Mouse (Mus musculus) midbrain, embryonic 10.5 days (tissue): ENCODE measurements around the gene Man2a1. TPM values are rescaled to one million over a fixed set of nuclear protein-coding genes. Genes with fewer than 3 reads are reported as not detected.

Source experiments
- DNase-seq: peaks from one replicate; pipeline ENCODE4 v3.0.0-alpha.2; 2017; ENCODE audit warnings: low spot score
- H3K27ac ChIP-seq: fragments of 300-500 bp; sonication (generic); replicated peaks from 2 replicates; pipeline ENCODE4 v1.5.1; 2016; ENCODE audit warnings: mild to moderate bottlenecking
- H3K27me3 ChIP-seq: fragments of 300-500 bp; sonication (generic); 2 replicates; pipeline ENCODE4 v1.6.1; 2016; ENCODE audit warnings: low read depth, mild to moderate bottlenecking; ENCODE audit not compliant: poor library complexity, severe bottlenecking
- H3K36me3 ChIP-seq: fragments of 300-500 bp; sonication (generic); 2 replicates; pipeline ENCODE4 v1.6.1; 2016; ENCODE audit warnings: mild to moderate bottlenecking, moderate library complexity
- H3K4me1 ChIP-seq: fragments of 300-500 bp; sonication (generic); 2 replicates; pipeline ENCODE4 v1.6.1; 2016
- H3K4me3 ChIP-seq: fragments of 300-500 bp; sonication (generic); 2 replicates; pipeline ENCODE4 v1.5.1; 2016; ENCODE audit warnings: mild to moderate bottlenecking, moderate library complexity
- H3K9me3 ChIP-seq: fragments of 300-500 bp; sonication (generic); replicated peaks from 2 replicates; pipeline ENCODE4 v1.6.1; 2016; ENCODE audit warnings: mild to moderate bottlenecking
- whole genome bisulfite sequencing: fragments of 180-500 bp; shearing (Covaris S2); methylation state at CpG from one replicate; pipeline ENCODE4 v1.1.7; 2016; 5-methylcytosine and 5-hydroxymethylcytosine counted together
- polyA plus RNA-seq: library from polyadenylated mRNA; unstranded; fragments of >200 nt; fragmentation: Nextera tagmentation; extraction: Ambion mirVana; gene quantifications from 2 replicates; pipeline ENCODE4 v1.2.1, GENCODE M21; 2016

The Man2a1 gene
- polyA plus RNA-seq, 1 experiment from 2014 or later: 4.3 TPM

DNA sequence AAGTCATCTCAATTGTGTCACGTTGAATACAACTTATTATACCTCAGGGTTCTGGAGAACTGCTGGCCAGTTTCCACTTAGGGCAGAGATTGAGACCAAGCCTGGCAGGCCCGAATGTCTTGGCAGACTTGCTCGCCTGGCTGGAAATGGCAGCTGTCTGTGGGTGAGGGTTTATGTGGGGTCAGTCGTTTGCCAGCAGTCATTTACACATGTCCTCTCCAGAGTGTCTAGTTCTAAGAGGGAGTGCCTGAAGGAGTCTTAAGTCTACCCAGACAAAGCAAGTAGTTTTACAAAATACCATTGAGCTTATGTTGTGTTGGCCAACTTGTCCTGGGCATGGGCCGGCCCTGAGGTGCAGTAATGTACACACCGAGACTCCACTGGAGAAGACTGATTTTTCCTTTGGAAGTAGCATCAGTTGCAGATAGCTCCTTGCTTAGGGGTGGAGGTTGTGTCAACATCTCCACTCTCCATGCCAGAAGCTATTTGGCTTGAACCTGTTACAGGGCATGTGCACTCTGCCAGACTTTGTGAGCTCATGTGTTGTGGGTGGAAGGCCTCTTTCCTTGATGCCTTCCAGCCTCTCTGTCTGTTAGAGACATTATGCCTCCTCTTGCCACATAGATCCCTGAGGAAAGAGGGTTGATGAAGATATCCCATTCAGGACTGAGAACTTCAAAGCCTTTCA lies 84.8 kb downstream of the Man2a1 start:
- no peak for DNase-seq
- peaks cover 49% of the 10 kb centered on the region for H3K36me3 ChIP-seq
- no peak overlapping the region for H3K4me3 ChIP-seq
- no peaks in the 10 kb centered on the region for H3K27me3 ChIP-seq
- H3K9me3 ChIP-seq: peaks cover 11% of the 10 kb centered on the region; the same call in 1 of the 2 replicates
- WGBS: 92% methylated on average over 6 of the region's 6 CpGs
- no peaks in the 10 kb centered on the region for H3K4me1 ChIP-seq
- no peak overlapping the region for H3K27ac ChIP-seq

DNA sequence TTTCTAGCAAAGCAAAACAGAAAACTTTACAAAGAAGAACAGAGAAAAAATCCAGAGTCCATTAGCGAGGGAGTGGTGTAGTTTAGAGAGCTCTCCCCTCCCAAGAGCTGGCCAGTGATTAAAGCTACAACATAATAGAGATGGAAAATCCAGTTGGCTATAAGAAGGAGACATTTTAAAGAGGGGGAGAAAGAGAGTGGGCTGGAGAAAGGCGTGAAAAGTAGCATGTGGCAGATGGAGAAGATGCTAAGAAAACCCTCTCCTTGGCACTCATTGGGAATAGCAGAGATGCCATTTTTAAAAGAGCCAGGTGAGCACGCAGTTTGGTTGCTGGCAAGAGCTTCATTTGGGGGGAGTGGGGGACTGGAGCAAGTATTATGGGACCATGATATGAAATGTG lies 89.1 kb downstream of the Man2a1 start:
- no peak overlapping the region for H3K4me3 ChIP-seq
- peaks cover 47% of the 10 kb centered on the region for H3K36me3 ChIP-seq
- H3K4me1 ChIP-seq: no peaks in the 10 kb centered on the region
- H3K27me3 ChIP-seq: no peaks in the 10 kb centered on the region
- H3K27ac ChIP-seq: no peak overlapping the region
- 97% methylated on average over 3 of the region's 3 CpGs for WGBS
- no peak for DNase-seq
- peaks cover 22% of the 10 kb centered on the region for H3K9me3 ChIP-seq

DNA sequence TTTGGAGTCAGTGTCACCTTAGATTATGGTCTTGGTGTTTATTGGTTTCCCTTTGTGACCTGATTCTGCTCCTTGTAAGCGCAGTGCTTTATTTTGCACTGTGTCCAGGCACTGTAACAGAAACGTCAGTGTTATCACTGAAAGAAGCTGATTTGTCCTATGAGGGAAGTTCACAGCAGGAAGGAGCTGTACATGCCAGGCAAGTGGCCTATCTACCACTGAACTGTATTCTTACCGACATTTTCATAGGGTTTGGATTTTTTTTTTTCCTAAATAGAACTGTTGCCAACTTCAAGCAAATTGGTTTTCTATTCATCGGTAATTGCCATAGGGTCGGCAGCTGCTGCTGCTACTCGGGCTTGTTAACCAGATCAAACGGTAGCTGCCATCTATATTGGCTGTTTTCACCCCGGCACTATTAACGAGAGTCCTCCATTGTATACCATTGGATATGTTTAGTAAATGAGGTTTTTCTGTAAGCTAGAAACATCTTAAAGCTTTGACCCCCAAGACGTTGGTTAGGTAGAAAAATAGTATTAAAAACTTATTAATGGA lies 96.8 kb downstream of the Man2a1 start:
- Histone ChIP-seq H3K27me3 (no peaks in the 10 kb centered on the region), H3K9me3 (no peaks in the 10 kb centered on the region), H3K36me3 (peaks cover 8% of the 10 kb centered on the region), H3K4me3 (no peak overlapping the region), H3K4me1 (no peaks in the 10 kb centered on the region), H3K27ac (no peak overlapping the region)
- WGBS: 93% methylated on average over 10 of the region's 10 CpGs
- no peak for DNase-seq

DNA sequence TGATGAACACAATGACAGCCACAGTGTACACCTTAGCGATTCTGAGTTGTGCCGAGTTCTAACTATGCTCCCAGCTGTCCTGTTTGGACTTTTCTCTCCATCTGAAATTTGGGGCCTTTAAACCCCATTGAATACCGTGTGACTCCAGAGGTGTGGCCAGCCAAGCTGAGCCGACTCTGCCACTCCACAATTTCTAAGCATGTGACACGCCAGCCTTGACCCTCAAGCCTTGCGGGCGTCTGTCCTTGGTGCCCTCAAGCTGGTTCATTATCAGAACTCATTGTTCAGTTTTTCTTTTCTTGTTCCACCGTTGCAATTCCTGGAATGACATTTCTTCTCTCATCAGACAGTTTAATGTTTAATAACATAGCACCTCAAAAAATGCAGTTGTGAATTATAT lies 98.0 kb downstream of the Man2a1 start:
- H3K4me1 ChIP-seq: peaks cover 4% of the 10 kb centered on the region
- no peaks in the 10 kb centered on the region for H3K9me3 ChIP-seq
- no peak overlapping the region for H3K4me3 ChIP-seq
- no peak for DNase-seq
- H3K27me3 ChIP-seq: no peaks in the 10 kb centered on the region
- WGBS: 91% methylated on average over 8 of the region's 8 CpGs
- peaks cover 8% of the 10 kb centered on the region for H3K36me3 ChIP-seq
- no peak overlapping the region for H3K27ac ChIP-seq

DNA sequence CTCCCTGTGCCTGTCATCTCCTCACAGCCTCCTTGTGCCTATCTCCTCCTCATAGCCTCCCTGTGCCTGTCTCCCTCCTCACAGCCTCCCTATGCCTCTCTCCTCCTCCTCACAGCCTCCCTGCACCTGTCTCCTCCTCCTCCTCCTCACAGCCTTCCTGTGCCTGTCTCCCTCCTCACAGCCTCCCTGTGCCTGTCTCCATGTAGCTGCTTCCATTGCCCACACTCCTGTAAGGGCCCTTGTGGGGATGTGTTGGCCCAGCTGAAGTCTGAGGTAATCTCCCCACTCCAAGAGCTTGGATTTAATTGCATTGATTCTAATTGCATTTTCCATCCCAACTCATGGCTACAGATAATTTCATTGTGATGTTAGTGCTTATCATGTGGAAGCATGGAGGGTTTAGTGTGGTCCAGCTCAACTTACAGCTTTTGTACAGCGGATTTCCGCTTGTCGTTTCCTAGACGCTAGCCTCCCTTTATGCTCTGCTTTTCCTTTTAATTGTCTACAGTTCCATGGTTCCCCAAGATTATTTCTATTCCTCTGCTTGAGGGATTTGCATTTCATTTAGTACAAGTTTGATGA lies 103.2 kb downstream of the Man2a1 start:
- no peak for DNase-seq
- H3K27me3 ChIP-seq: no peaks in the 10 kb centered on the region
- peaks cover 20% of the 10 kb centered on the region for H3K4me1 ChIP-seq
- 78% methylated on average over 4 of the region's 4 CpGs for WGBS
- H3K36me3 ChIP-seq: no peaks in the 10 kb centered on the region
- H3K4me3 ChIP-seq: no peak overlapping the region
- no peaks in the 10 kb centered on the region for H3K9me3 ChIP-seq
- peak overlapping the region; percentile 71 for H3K27ac ChIP-seq

DNA sequence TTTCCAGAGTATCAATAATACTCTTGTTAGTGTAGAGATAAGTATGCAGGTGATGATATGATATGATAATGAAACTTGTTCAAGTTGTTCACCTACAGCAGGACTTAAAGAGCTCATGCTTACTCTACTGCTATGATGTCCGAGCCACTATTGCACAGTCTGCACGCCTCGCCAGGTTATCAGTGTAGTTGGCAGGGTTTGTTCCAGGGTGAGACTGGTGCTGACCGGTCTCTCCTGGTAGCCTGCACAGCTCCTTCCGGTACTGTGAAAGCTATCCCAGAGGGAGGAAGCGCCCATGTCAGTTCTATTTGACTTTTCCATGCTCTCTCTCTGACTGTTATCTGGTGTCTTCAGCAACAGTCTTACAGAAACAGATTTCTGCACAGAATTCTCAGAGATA lies 107.0 kb downstream of the Man2a1 start:
- Histone ChIP-seq H3K4me3 (no peak overlapping the region), H3K4me1 (peaks cover 20% of the 10 kb centered on the region), H3K9me3 (no peaks in the 10 kb centered on the region), H3K27ac (no peak overlapping the region), H3K27me3 (no peaks in the 10 kb centered on the region), H3K36me3 (peaks cover 6% of the 10 kb centered on the region; the same call in 1 of the 2 replicates)
- no peak for DNase-seq
- 92% methylated on average over 6 of the region's 6 CpGs for WGBS

DNA sequence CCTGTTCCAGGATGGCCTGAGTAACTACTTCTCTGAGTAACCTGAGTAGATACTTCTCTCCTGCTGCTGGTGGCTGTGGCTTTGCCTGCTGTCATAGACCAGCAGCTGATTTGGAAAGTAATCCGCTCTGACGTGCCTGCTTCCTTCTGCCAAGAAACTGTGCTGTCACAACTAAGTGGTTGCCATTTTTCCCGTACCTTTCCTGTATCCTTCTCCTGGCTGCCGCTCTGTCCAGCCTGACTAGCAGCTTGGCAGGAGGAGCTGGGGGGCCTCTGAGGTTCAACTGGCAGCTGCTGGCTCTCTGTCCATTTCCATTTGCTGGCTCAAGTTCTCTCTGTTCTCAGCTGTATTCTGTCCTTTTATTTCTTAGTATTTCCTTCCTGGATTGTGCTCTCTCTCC lies 115.8 kb downstream of the Man2a1 start:
- no peak for DNase-seq
- Histone ChIP-seq H3K36me3 (peaks cover 29% of the 10 kb centered on the region), H3K4me1 (no peaks in the 10 kb centered on the region), H3K27ac (no peak overlapping the region), H3K4me3 (no peak overlapping the region), H3K9me3 (no peaks in the 10 kb centered on the region), H3K27me3 (no peaks in the 10 kb centered on the region)
- WGBS: 85% methylated on average over 4 of the region's 4 CpGs

DNA sequence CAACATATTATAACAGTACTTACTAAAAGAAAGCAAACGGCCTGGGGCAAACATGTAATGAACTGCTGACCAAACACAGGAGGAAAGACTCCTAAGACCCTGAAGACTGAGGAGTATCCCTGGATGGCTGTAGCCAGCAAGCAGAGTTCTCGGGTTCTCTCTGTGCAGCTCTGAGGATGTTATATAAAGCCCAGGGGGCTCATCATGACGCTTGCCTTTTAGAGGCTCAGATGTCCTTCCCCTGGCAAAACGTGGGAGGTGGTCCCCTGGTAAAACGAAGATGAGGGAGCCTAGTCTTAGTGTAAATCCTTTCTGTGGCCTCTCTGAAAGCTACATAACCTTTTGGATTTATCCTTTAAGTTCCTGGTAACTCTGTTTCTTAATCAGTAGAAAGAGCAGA lies 119.2 kb downstream of the Man2a1 start:
- Histone ChIP-seq H3K4me3 (no peak overlapping the region), H3K27me3 (no peaks in the 10 kb centered on the region), H3K4me1 (no peaks in the 10 kb centered on the region), H3K9me3 (no peaks in the 10 kb centered on the region), H3K36me3 (peaks cover 12% of the 10 kb centered on the region), H3K27ac (no peak overlapping the region)
- WGBS: 70% methylated on average over 5 of the region's 5 CpGs
- DNase-seq: no peak

DNA sequence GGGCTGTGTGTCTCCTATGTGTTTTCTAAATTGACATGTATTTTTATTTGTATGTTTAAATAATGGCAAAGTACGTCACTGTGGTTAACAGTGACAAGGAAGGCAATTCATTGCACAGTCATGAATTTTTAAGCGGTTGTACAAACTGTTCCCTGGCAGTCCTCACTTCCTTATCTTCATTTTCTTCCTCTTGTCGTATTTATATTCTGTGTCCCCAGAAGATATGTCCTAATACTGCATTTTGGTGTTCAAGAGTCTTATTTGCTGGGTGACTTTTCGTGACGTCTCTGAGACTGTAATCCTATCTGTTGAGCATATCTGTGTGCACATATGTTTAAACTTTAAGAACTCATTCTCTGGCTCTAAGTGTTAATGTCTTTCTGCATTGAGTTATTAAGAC lies 120.6 kb downstream of the Man2a1 start:
- H3K36me3 ChIP-seq: peaks cover 7% of the 10 kb centered on the region; the same call in 1 of the 2 replicates
- no peak for DNase-seq
- no peaks in the 10 kb centered on the region for H3K4me1 ChIP-seq
- H3K4me3 ChIP-seq: no peak overlapping the region
- 91% methylated on average over 5 of the region's 5 CpGs for WGBS
- H3K27ac ChIP-seq: no peak overlapping the region
- no peaks in the 10 kb centered on the region for H3K9me3 ChIP-seq
- H3K27me3 ChIP-seq: no peaks in the 10 kb centered on the region

DNA sequence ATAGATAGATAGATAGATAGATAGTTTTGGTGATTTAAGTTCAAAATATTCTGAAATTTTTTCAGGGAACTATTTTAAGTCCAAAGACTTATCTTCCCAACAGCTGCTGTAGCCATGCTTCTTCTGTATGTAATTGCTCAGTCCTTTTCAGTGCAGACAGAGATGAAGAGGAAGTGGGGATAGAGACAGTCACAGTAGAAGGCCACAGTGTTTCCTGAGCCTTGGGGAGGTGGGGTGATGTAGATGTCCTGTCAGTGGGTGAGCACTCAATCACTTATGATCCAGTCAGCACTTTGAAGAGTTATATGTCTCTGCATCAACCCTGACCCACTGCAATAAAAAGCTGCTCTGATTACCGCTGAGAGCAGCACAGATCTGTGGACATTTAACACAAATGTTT lies 122.6 kb downstream of the Man2a1 start:
- H3K27ac ChIP-seq: no peak overlapping the region
- H3K9me3 ChIP-seq: no peaks in the 10 kb centered on the region
- H3K36me3 ChIP-seq: 0 out of 2 replicates have a peak, but pooled peaks cover 3% of the 10 kb centered on the region
- H3K4me3 ChIP-seq: no peak overlapping the region
- WGBS: 97% methylated on average over 1 of the region's 1 CpGs
- H3K4me1 ChIP-seq: no peaks in the 10 kb centered on the region
- no peak for DNase-seq
- no peaks in the 10 kb centered on the region for H3K27me3 ChIP-seq

DNA sequence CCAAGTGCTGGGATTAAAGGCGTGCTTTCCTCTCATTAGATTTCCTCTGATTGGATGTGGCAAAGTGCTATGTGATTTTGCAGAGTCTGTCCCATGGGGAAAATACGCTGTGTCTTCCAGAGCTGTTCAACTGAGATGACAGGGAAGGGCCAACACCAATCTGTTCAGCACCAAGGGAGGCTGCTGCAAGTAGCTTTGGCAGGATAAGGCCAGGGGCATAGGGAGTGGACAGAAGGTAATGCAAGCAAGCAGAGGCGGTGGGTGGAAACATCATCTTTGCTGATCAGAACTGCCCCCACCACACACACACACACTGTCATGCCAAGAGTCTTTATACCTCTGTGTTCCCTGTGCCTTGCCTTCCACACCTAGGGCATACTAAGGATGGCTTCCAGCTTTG lies 124.7 kb downstream of the Man2a1 start:
- Histone ChIP-seq H3K36me3 (0 out of 2 replicates have a peak, but pooled peaks cover 3% of the 10 kb centered on the region), H3K4me1 (no peaks in the 10 kb centered on the region), H3K27me3 (no peaks in the 10 kb centered on the region), H3K27ac (no peak overlapping the region), H3K4me3 (no peak overlapping the region), H3K9me3 (no peaks in the 10 kb centered on the region)
- WGBS: 94% methylated on average over 3 of the region's 3 CpGs
- no peak for DNase-seq

DNA sequence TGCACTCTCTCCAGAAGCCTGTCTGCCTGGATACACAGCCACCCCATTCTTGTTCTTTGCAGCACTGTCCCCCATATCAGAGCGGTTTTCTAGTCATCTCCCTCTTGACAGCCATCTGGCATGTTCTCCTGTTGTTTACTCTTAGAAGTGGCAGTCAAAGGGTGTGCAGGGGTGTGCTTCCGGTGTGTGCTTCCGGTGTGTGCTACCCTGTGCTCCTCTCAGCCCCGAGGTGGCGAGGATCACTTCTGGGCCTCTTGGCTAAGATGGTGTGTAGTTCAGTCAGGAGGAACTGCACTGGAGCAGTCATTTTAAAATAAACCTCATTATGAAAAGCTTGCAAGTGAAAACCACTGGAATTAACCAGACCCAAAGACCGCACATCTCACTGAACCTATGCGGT lies 125.5 kb downstream of the Man2a1 start:
- Histone ChIP-seq H3K4me1 (no peaks in the 10 kb centered on the region), H3K27ac (no peak overlapping the region), H3K4me3 (no peak overlapping the region), H3K9me3 (no peaks in the 10 kb centered on the region), H3K27me3 (no peaks in the 10 kb centered on the region), H3K36me3 (0 out of 2 replicates have a peak, but pooled peaks cover 3% of the 10 kb centered on the region)
- WGBS: 93% methylated on average over 7 of the region's 7 CpGs
- no peak for DNase-seq

DNA sequence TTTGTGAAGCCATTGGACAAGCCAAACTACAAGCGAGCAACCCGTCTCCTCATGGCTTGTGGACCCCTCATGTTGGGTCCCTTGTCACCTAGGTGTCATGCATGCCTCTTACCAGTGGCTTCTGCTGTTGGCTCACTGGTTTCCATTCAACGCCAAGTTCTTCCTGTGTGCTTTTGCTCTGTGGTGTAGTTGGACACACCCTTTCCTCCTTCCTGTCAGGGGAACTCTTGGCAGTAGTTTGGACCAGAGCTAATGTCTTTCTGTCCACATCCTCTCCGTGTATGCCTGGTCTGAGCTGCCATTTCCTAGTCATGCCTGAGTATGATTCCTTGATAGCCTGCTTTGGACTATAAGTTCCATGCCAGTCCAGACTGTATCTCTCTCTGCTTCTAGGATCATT lies 135.0 kb downstream of the Man2a1 start:
- no peaks in the 10 kb centered on the region for H3K9me3 ChIP-seq
- H3K36me3 ChIP-seq: peaks cover 40% of the 10 kb centered on the region
- WGBS: 92% methylated on average over 4 of the region's 4 CpGs
- H3K27ac ChIP-seq: no peak overlapping the region
- no peak overlapping the region for H3K4me3 ChIP-seq
- H3K27me3 ChIP-seq: no peaks in the 10 kb centered on the region
- DNase-seq: no peak
- H3K4me1 ChIP-seq: no peaks in the 10 kb centered on the region
